16 mouse cellular contexts compared by ENCODE assay signal in the genomic region with DNA sequence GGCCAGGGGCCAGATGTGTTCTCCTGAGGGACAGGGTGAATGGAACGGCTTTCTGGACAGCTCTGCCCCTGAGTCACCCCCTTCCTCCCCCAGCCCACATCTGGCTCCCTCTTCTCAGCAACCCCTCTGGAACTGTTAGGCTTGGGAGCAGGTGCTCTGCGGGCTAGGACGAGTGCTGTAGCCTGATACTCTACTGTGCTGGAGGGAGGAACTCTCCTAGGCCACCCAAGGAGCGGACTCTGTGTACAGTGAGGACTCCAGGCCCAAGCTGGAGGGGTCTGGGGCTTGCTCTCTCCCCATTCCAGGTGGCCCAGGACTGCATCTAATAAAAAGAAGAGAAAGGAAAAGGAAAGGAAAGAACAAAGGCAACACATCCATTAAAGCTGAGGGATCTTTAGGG. TPM values are rescaled to one million over a fixed set of nuclear protein-coding genes. Genes with fewer than 3 reads are reported as not detected.
"Had no signal": no experiment of that assay in that cellular context is flagged by ENCODE, and none has a peak within 500 bp of the region (broad histone marks: within the 10 kb centered on the region; RNA-seq: fewer than 3 reads in every experiment).

No protein-coding gene starts in this region.

- H3K27ac ChIP-seq: kidney, embryonic 15.5 days; layer of hippocampus, adult 2 months; liver, embryonic 14.5 days; midbrain, embryonic 15.5 days; neural tube, embryonic 13.5 days had no signal

- H3K9me3 ChIP-seq: kidney, embryonic 15.5 days; midbrain, embryonic 15.5 days; neural tube, embryonic 13.5 days had no signal

- H3K27me3 ChIP-seq: kidney, embryonic 15.5 days; midbrain, embryonic 15.5 days; neural tube, embryonic 13.5 days had no signal

- H3K9ac ChIP-seq: kidney, embryonic 15.5 days; liver, embryonic 14.5 days; midbrain, embryonic 15.5 days; neural tube, embryonic 13.5 days had no signal

- ATAC-seq: intestine, postnatal 0 days; midbrain, embryonic 15.5 days had no signal

- H3K4me2 ChIP-seq: kidney, embryonic 15.5 days; midbrain, embryonic 15.5 days; neural tube, embryonic 13.5 days had no signal

- H3K36me3 ChIP-seq: midbrain, embryonic 15.5 days; neural tube, embryonic 13.5 days had no signal

- H3K4me1 ChIP-seq: kidney, embryonic 15.5 days; midbrain, embryonic 15.5 days had no signal

- DNase-seq: kidney, postnatal 36 days; lung, adult 18-20 months; retina, postnatal 1 day; right cerebral cortex, postnatal 4 days; spleen, adult 18-20 months; thymus, adult 2 months; thymus, postnatal 36 days had no signal

- H3K4me3 ChIP-seq: kidney, embryonic 15.5 days; layer of hippocampus, adult 2 months; midbrain, embryonic 15.5 days; neural tube, embryonic 13.5 days had no signal

RNA-seq across cellular contexts. Expression of gene Dbh, which starts 25.0 kb away (rescaled TPM):
- total RNA-seq: megakaryocyte-erythroid progenitor cell, adult 5-6 weeks had no signal
- polyA plus RNA-seq: liver, adult 2 months; liver, embryonic 14.5 days had no signal

RNA-seq across cellular contexts. Expression of gene Fam163b, which starts 47.7 kb away (rescaled TPM):
- total RNA-seq: liver, adult 2 months; megakaryocyte-erythroid progenitor cell, adult 5-6 weeks had no signal
- polyA plus RNA-seq: liver, adult 2 months; stomach, embryonic 14.5 days had no signal

RNA-seq across cellular contexts. Expression of gene Sardh, which starts 58.1 kb away (rescaled TPM):
- total RNA-seq: megakaryocyte-erythroid progenitor cell, adult 5-6 weeks had no signal
